24 mouse cellular contexts compared by ENCODE assay signal in the genomic region with DNA sequence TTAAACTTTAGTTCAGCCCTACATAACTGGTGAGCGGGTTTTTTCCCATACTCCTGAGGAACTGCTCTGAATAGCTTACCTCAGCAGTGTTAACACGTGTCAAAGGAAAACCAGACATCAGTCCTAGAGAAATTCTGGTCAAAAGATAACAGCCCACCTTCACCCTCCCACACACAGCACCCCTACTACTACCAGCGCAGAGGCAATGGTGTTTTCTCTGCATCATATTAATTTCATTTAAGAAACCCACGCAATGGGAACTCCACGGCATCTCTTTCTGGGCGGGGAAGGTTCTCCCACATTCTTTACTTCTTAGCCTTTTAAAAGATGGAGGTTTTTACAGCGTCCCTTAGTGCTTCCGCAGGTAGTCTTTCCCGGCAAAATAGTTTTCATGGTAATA.
DNase-seq lines count a peak whose midpoint lies in the region; ATAC-seq lines count a peak whose summit lies in the region.
"Had no signal": no experiment of that assay in that cellular context is flagged by ENCODE, and none has a peak within 500 bp of the region (broad histone marks: within the 10 kb centered on the region; RNA-seq: fewer than 3 reads in every experiment).

No protein-coding gene starts in this region.

- H3K4me2 ChIP-seq in heart, embryonic 14.5 days (ENCODE audit: low read length) = peak overlapping the region; percentile 50
- peak overlapping the region; percentile 15; the same call in 1 of the 2 replicates for H3K4me2 ChIP-seq in limb, embryonic 12.5 days
- H3K4me2 ChIP-seq in limb, embryonic 13.5 days (replicated peaks) = 0 out of 2 replicates have a peak overlapping the region, but pooled peaks have one; percentile 22
- H3K4me2 ChIP-seq: kidney, embryonic 15.5 days; liver, embryonic 12.5 days had no signal

- H3K27ac ChIP-seq in heart, embryonic 14.5 days (replicated peaks in 1 of 2; ENCODE audit: control insufficient read depth in 1 of 2, insufficient read depth in 1 of 2, low read depth in 2 of 2, low read length in 2 of 2) = no peak overlapping the region
- no peak overlapping the region for H3K27ac ChIP-seq in limb, embryonic 12.5 days
- H3K27ac ChIP-seq in limb, embryonic 10.5 days = no peak overlapping the region
- no peak overlapping the region for H3K27ac ChIP-seq in limb, embryonic 13.5 days
- H3K27ac ChIP-seq: kidney, embryonic 15.5 days; liver, embryonic 12.5 days had no signal

- ATAC-seq in heart, embryonic 14.5 days (ENCODE audit: insufficient number of reproducible peaks, insufficient read depth, low FRiP score, low read depth) = no peak
- no peak for ATAC-seq in limb, embryonic 12.5 days (ENCODE audit: insufficient number of reproducible peaks, insufficient read depth, low FRiP score, low TSS enrichment, low read depth)
- ATAC-seq in limb, embryonic 13.5 days (ENCODE audit: low FRiP score, low read depth) = no peak
- ATAC-seq: forebrain, embryonic 14.5 days; hindbrain, embryonic 16.5 days; liver, embryonic 12.5 days; liver, postnatal 0 days had no signal

- H3K27me3 ChIP-seq in heart, embryonic 14.5 days (ENCODE audit: control insufficient read depth, insufficient read depth, low read length) = no peaks in the 10 kb centered on the region
- H3K27me3 ChIP-seq in limb, embryonic 12.5 days = peaks cover 10% of the 10 kb centered on the region; the same call in 1 of the 2 replicates
- peaks cover 18% of the 10 kb centered on the region for H3K27me3 ChIP-seq in limb, embryonic 10.5 days (ENCODE audit: low read depth, poor library complexity, severe bottlenecking)
- no peaks in the 10 kb centered on the region for H3K27me3 ChIP-seq in limb, embryonic 13.5 days
- H3K27me3 ChIP-seq: megakaryocyte, embryonic 14.5 days had no signal

- intact Hi-C loops in heart, postnatal 25 days (cut with DNase I) = no loop called here

- peak; percentile 58 for DNase-seq in heart, adult 11 months
- DNase-seq in heart, postnatal 25 days (ENCODE audit: low spot score) = no peak
- no peak for DNase-seq in heart, adult 8-10 months (ENCODE audit: low spot score)
- DNase-seq in limb, embryonic 10.5 days (ENCODE audit: low spot score) = no peak
- DNase-seq: adrenal gland, adult 8-10 months; cerebellum, adult 8-10 months; cerebellum, postnatal 25 days; gastrocnemius, postnatal 14 days; kidney, adult 18-20 months; kidney, postnatal 25 days; liver, postnatal 0 days; lung, postnatal 36 days; retina, postnatal 1 day; right cerebral cortex, postnatal 14 days; thymus, postnatal 4 days had no signal

- peaks cover 9% of the 10 kb centered on the region in 2 experiments; a peak in 3 of 4 replicates for H3K4me1 ChIP-seq in heart, embryonic 14.5 days (ENCODE audit: control insufficient read depth in 2 of 2, insufficient read depth in 2 of 2, low read length in 2 of 2)
- H3K4me1 ChIP-seq in limb, embryonic 12.5 days (replicated peaks) = peaks cover 21% of the 10 kb centered on the region
- peaks cover 13% of the 10 kb centered on the region; the same call in 1 of the 2 replicates for H3K4me1 ChIP-seq in limb, embryonic 10.5 days
- peaks cover 26% of the 10 kb centered on the region for H3K4me1 ChIP-seq in limb, embryonic 13.5 days
- H3K4me1 ChIP-seq: liver, embryonic 12.5 days; megakaryocyte, embryonic 14.5 days had no signal

- 0 out of 4 replicates have a peak overlapping the region, but pooled peaks of 1 of the 2 experiments have one; percentile 6 for H3K4me3 ChIP-seq in heart, embryonic 14.5 days (ENCODE audit: control insufficient read depth in 1 of 2, insufficient read depth in 1 of 2, low read depth in 1 of 2, low read length in 2 of 2)
- H3K4me3 ChIP-seq in limb, embryonic 12.5 days (replicated peaks) = no peak overlapping the region
- no peak overlapping the region for H3K4me3 ChIP-seq in limb, embryonic 10.5 days
- H3K4me3 ChIP-seq in limb, embryonic 13.5 days = no peak overlapping the region
- H3K4me3 ChIP-seq: kidney, embryonic 15.5 days; liver, embryonic 12.5 days; megakaryocyte, embryonic 14.5 days had no signal

- no peaks in the 10 kb centered on the region for H3K36me3 ChIP-seq in heart, embryonic 14.5 days (ENCODE audit: control insufficient read depth, insufficient read depth, low read length)
- H3K36me3 ChIP-seq in limb, embryonic 12.5 days = no peaks in the 10 kb centered on the region
- no peaks in the 10 kb centered on the region for H3K36me3 ChIP-seq in limb, embryonic 10.5 days
- H3K36me3 ChIP-seq in limb, embryonic 13.5 days = no peaks in the 10 kb centered on the region
- H3K36me3 ChIP-seq: G1E; kidney, embryonic 15.5 days; liver, embryonic 12.5 days had no signal

- no peak overlapping the region for H3K9ac ChIP-seq in heart, embryonic 14.5 days (ENCODE audit: low read length)
- H3K9ac ChIP-seq in limb, embryonic 12.5 days (replicated peaks) = no peak overlapping the region
- no peak overlapping the region for H3K9ac ChIP-seq in limb, embryonic 13.5 days
- H3K9ac ChIP-seq: kidney, embryonic 15.5 days; liver, embryonic 12.5 days; liver, postnatal 0 days had no signal

- WGBS in heart, embryonic 14.5 days = 37% methylated on average over 9 of the region's 9 CpGs
- 74% methylated on average over 9 of the region's 9 CpGs for WGBS in limb, embryonic 12.5 days
- WGBS in limb, embryonic 10.5 days = 75% methylated on average over 9 of the region's 9 CpGs
- 68% methylated on average over 9 of the region's 9 CpGs for WGBS in limb, embryonic 13.5 days

- H3K9me3 ChIP-seq in heart, embryonic 14.5 days (ENCODE audit: control insufficient read depth, low read length) = no peaks in the 10 kb centered on the region; the same call in 1 of the 2 replicates
- no peaks in the 10 kb centered on the region for H3K9me3 ChIP-seq in limb, embryonic 12.5 days
- H3K9me3 ChIP-seq in limb, embryonic 10.5 days (replicated peaks) = no peaks in the 10 kb centered on the region
- peaks cover 2% of the 10 kb centered on the region; the same call in 1 of the 2 replicates for H3K9me3 ChIP-seq in limb, embryonic 13.5 days
- H3K9me3 ChIP-seq: liver, embryonic 12.5 days had no signal
